Mouse (Mus musculus): ENCODE data around the gene Prelp. TPM values are rescaled to one million over a fixed set of nuclear protein-coding genes. Genes with fewer than 3 reads are reported as not detected.

Prelp gene
- total and polyA plus RNA-seq, 3 experiments: 44.4 to 70.2 (median 54.7) TPM

- DNase-seq: peak; percentile 37
Observed at GRCm38 (mm10) chr1:133934354-133934963, 13.2 kb upstream of the Prelp start.

- DNase-seq: no peak
Observed at GRCm38 (mm10) chr1:133933301-133934195, 12.3 kb upstream of the Prelp start.

GRCm38 (mm10) chr1:133929980-133930379 lies 8.8 kb upstream of the Prelp start:
- no peak for DNase-seq

GRCm38 (mm10) chr1:133925223-133925622 lies 4.0 kb upstream of the Prelp start:
- DNase-seq: no peak

- DNase-seq: no peak
Observed at GRCm38 (mm10) chr1:133924141-133924875, 3.1 kb upstream of the Prelp start.

- no peak for DNase-seq
Observed at GRCm38 (mm10) chr1:133923071-133923470, 1.9 kb upstream of the Prelp start.

GRCm38 (mm10) chr1:133920876-133921275 lies 338 bp downstream of the Prelp start:
- DNase-seq: no peak

- no peak for DNase-seq
Observed at GRCm38 (mm10) chr1:133920401-133920800, 813 bp downstream of the Prelp start.

- DNase-seq: no peak
Observed at GRCm38 (mm10) chr1:133918088-133918470, 3.1 kb downstream of the Prelp start.

- peak; percentile 74 for DNase-seq
Observed at GRCm38 (mm10) chr1:133917456-133918087, 3.6 kb downstream of the Prelp start.

GRCm38 (mm10) chr1:133915723-133916355 lies 5.4 kb downstream of the Prelp start:
- DNase-seq: peak; percentile 88

GRCm38 (mm10) chr1:133915115-133915514 lies 6.1 kb downstream of the Prelp start:
- no peak for DNase-seq

- DNase-seq: no peak
Observed at GRCm38 (mm10) chr1:133913018-133913417, 8.2 kb downstream of the Prelp start.

GRCm38 (mm10) chr1:133911456-133911855 lies 9.8 kb downstream of the Prelp start:
- peak; percentile 62 for DNase-seq

- DNase-seq: no peak
Observed at GRCm38 (mm10) chr1:133911008-133911407, 10.2 kb downstream of the Prelp start.

GRCm38 (mm10) chr1:133910108-133910507 lies 11.1 kb downstream of the Prelp start:
- DNase-seq: no peak

- DNase-seq: peak; percentile 76
Observed at GRCm38 (mm10) chr1:133908659-133909575, 12.3 kb downstream of the Prelp start.

GRCm38 (mm10) chr1:133907949-133908658 lies 13.1 kb downstream of the Prelp start, which contains the start of gene Optc:
TSS of gene Optc (minus strand) at chr1:133907999.
- no peak for DNase-seq

GRCm38 (mm10) chr1:133906420-133906819 lies 14.8 kb downstream of the Prelp start:
- no peak for DNase-seq

GRCm38 (mm10) chr1:133900825-133901224 lies 20.4 kb downstream of the Prelp start:
- DNase-seq: peak; percentile 80

All from adrenal gland, adult 2 months (tissue).